Mouse (Mus musculus) lung, embryonic 14.5 days (tissue): Measurements from ENCODE around the gene Mrpl48. TPM values are rescaled to one million over a fixed set of nuclear protein-coding genes. Genes with fewer than 3 reads are reported as not detected.
A peak's percentile ranks its signal among the peaks of the same experiment; 100 is the strongest.

ENCODE experiments used
- ATAC-seq: fragments of 200-750 bp; cut with Nextera tagmentation; 2 replicates; pipeline ENCODE4 v1.8.0; 2017; ENCODE audit warnings: mild to moderate bottlenecking, moderate TSS enrichment, moderate library complexity; ENCODE audit not compliant: insufficient read depth
- DNase-seq: peaks from one replicate; pipeline ENCODE4 v3.0.0-alpha.2; 2015
- H3K27ac ChIP-seq: fragments of 300-500 bp; sonication (generic); 2 replicates; pipeline ENCODE4 v1.5.1; 2014; ENCODE audit warnings: low read depth, mild to moderate bottlenecking, moderate library complexity
- H3K27me3 ChIP-seq: fragments of 300-500 bp; sonication (generic); 2 replicates; pipeline ENCODE4 v1.6.1; 2014; ENCODE audit warnings: low read length, control low read depth; ENCODE audit not compliant: insufficient read depth
- H3K36me3 ChIP-seq: fragments of 300-500 bp; sonication (generic); 2 replicates; pipeline ENCODE4 v1.6.1; 2014; ENCODE audit warnings: control low read depth; ENCODE audit not compliant: insufficient read depth
- H3K4me1 ChIP-seq: fragments of 300-500 bp; sonication (generic); 2 replicates; pipeline ENCODE4 v1.6.1; 2014; ENCODE audit warnings: antibody characterized with exemption, control low read depth; ENCODE audit not compliant: insufficient read depth
- H3K4me2 ChIP-seq: fragments of 300-500 bp; sonication (generic); 2 replicates; pipeline ENCODE4 v1.6.1; 2014; ENCODE audit warnings: mild to moderate bottlenecking
- H3K4me3 ChIP-seq: fragments of 300-500 bp; sonication (generic); 2 replicates; pipeline ENCODE4 v1.5.1; 2014; ENCODE audit warnings: low read depth, low read length
- H3K9ac ChIP-seq: fragments of 300-500 bp; sonication (generic); 2 replicates; pipeline ENCODE4 v1.6.1; 2014
- H3K9me3 ChIP-seq: fragments of 300-500 bp; sonication (generic); 2 replicates; pipeline ENCODE4 v1.6.1; 2016; ENCODE audit warnings: low read depth, low read length, control low read depth
- CTCF ChIP-seq: IDR thresholded peaks from 2 replicates; pipeline ENCODE4 v1.5.1; 2016; ENCODE audit warnings: antibody characterized with exemption, low read depth
- WGBS: fragments of 180-500 bp; shearing (Covaris S2); extraction: QIAGEN DNeasy Blood & Tissue Kit; methylation state at CpG from one replicate; pipeline ENCODE4 v1.1.7; 2014; 5-methylcytosine and 5-hydroxymethylcytosine counted together
- polyA plus RNA-seq: library from polyadenylated mRNA; unstranded; fragments of >200 nt; fragmentation: Nextera tagmentation; extraction: Ambion mirVana; gene quantifications from 2 replicates; pipeline ENCODE4 v1.2.1, GENCODE M21; 2014

Mrpl48 gene
- polyA plus RNA-seq: 77.2 and 80.8 TPM in 2 replicates

DNA sequence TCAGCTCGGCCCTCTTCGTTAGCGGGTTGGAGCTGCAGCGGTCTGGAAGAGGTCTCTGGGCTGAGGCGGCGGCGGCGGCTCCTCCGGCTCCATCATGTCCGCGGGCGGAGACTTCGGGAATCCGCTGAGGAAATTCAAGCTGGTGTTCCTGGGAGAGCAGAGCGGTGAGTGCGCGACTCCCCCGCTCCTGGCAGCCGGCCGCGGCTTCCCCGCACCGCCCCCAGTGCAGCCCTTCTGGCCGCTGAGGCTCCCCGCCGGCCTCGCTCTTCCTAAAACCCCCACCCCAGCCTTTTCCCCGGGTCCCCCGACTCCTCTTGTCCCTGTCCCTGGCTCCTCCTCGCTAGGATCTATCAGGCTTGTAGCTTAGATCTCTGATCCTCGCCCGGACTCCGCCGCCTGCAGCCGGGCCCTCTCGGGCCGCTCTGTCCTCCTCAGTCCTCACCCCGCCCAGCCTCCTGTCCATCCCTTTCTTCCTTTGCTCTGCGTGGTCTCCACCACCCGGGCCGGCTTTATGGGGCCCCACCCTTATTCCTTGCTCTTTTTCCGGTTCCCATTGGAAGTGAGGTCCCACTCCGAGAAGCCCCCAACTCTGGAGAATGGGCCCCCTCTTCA lies at the start of gene Mrpl48:
Gene Mrpl48 (minus strand): TSS at position 172 of the 612 bp plus-strand sequence.
- H3K27me3 ChIP-seq: no peaks in the 10 kb centered on the region
- peak within 1 kb of the TSS; percentile 85 for H3K4me2 ChIP-seq
- peak within 1 kb of the TSS; percentile 99 for H3K27ac ChIP-seq
- TF ChIP-seq CTCF: no peak
- WGBS: under 1% methylated on average over 43 of the region's 43 CpGs
- no peaks in the 10 kb centered on the region; the same call in 1 of the 2 replicates for H3K4me1 ChIP-seq
- H3K9ac ChIP-seq: peak within 1 kb of the TSS; percentile 97
- no peaks in the 10 kb centered on the region for H3K36me3 ChIP-seq
- peak; percentile 59 for ATAC-seq
- H3K4me3 ChIP-seq: peak within 1 kb of the TSS; percentile 100
- H3K9me3 ChIP-seq: no peaks in the 10 kb centered on the region
- DNase-seq: peak; percentile 63

- ATAC-seq: no peak
- H3K27ac ChIP-seq: no peak overlapping the region
- H3K36me3 ChIP-seq: no peaks in the 10 kb centered on the region
- H3K9ac ChIP-seq: no peak overlapping the region
- H3K4me3 ChIP-seq: no peak overlapping the region
- H3K9me3 ChIP-seq: no peaks in the 10 kb centered on the region
- H3K27me3 ChIP-seq: no peaks in the 10 kb centered on the region
- TF ChIP-seq CTCF: no peak
- no peak overlapping the region for H3K4me2 ChIP-seq
- WGBS: 25% methylated on average over 5 of the region's 5 CpGs
- no peaks in the 10 kb centered on the region for H3K4me1 ChIP-seq
- no peak for DNase-seq
Observed at GRCm38 (mm10) chr7:100656739-100657138, 48.6 kb upstream of the Mrpl48 start.

- H3K27ac ChIP-seq: no peak overlapping the region
- H3K27me3 ChIP-seq: no peaks in the 10 kb centered on the region
- no peaks in the 10 kb centered on the region for H3K36me3 ChIP-seq
- no peak for TF ChIP-seq CTCF
- H3K4me1 ChIP-seq: no peaks in the 10 kb centered on the region
- H3K9me3 ChIP-seq: no peaks in the 10 kb centered on the region
- H3K4me2 ChIP-seq: no peak overlapping the region
- 85% methylated on average over 8 of the region's 8 CpGs for WGBS
- no peak for ATAC-seq
- no peak overlapping the region for H3K9ac ChIP-seq
- no peak overlapping the region for H3K4me3 ChIP-seq
- no peak for DNase-seq
Observed at GRCm38 (mm10) chr7:100654441-100654840, 46.3 kb upstream of the Mrpl48 start.

GRCm38 (mm10) chr7:100653480-100654266 lies 45.6 kb upstream of the Mrpl48 start:
- Histone ChIP-seq H3K36me3 (0 out of 2 replicates have a peak, but pooled peaks cover 2% of the 10 kb centered on the region), H3K27ac (no peak overlapping the region), H3K9ac (no peak overlapping the region), H3K27me3 (no peaks in the 10 kb centered on the region), H3K4me2 (no peak overlapping the region), H3K4me1 (no peaks in the 10 kb centered on the region), H3K9me3 (no peaks in the 10 kb centered on the region), H3K4me3 (no peak overlapping the region)
- ATAC-seq (peak; percentile 35; the same call in 1 of the 2 replicates), DNase-seq (peak; percentile 28)
- TF ChIP-seq CTCF: no peak
- 80% methylated on average over 9 of the region's 9 CpGs for WGBS

- Histone ChIP-seq H3K4me2 (no peak overlapping the region), H3K4me3 (no peak overlapping the region), H3K4me1 (no peaks in the 10 kb centered on the region), H3K36me3 (0 out of 2 replicates have a peak, but pooled peaks cover 3% of the 10 kb centered on the region), H3K27ac (no peak overlapping the region), H3K9me3 (no peaks in the 10 kb centered on the region), H3K9ac (no peak overlapping the region), H3K27me3 (no peaks in the 10 kb centered on the region)
- WGBS: 55% methylated on average over 4 of the region's 4 CpGs
- DNase-seq (peak; percentile 14), ATAC-seq (no peak)
- TF ChIP-seq CTCF: no peak
Observed at GRCm38 (mm10) chr7:100651011-100651410, 42.9 kb upstream of the Mrpl48 start.

DNA sequence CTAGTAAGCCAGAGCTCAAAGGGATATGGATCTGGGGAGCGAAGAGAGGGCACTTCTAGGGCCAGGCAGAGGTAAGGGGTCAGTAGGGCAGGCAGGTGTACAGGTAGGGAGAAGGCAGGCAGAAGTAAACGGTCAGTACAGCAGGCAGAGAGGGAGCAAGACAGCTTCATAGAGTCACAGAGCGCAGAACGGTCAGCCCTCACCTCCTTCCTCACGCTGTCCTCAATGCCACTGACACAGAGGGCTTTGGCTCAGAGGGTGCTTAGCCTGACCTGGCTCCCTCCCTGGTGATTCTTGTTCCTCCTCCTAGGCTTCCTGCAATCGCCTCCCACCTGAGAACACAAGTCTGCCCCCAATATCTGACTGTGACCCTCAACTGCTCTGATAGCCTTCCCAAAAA lies 42.3 kb upstream of the Mrpl48 start:
- ATAC-seq: no peak
- no peak for TF ChIP-seq CTCF
- Histone ChIP-seq H3K9me3 (no peaks in the 10 kb centered on the region), H3K4me3 (no peak overlapping the region), H3K27ac (no peak overlapping the region), H3K4me2 (no peak overlapping the region), H3K36me3 (0 out of 2 replicates have a peak, but pooled peaks cover 3% of the 10 kb centered on the region), H3K27me3 (no peaks in the 10 kb centered on the region), H3K9ac (no peak overlapping the region), H3K4me1 (no peaks in the 10 kb centered on the region)
- 67% methylated on average over 6 of the region's 6 CpGs for WGBS
- DNase-seq: no peak

GRCm38 (mm10) chr7:100649826-100650225 lies 41.7 kb upstream of the Mrpl48 start:
- no peak overlapping the region for H3K4me3 ChIP-seq
- no peak for ATAC-seq
- no peaks in the 10 kb centered on the region for H3K27me3 ChIP-seq
- no peaks in the 10 kb centered on the region for H3K9me3 ChIP-seq
- H3K36me3 ChIP-seq: 0 out of 2 replicates have a peak, but pooled peaks cover 3% of the 10 kb centered on the region
- no peak for DNase-seq
- TF ChIP-seq CTCF: no peak
- H3K4me1 ChIP-seq: no peaks in the 10 kb centered on the region
- no peak overlapping the region for H3K9ac ChIP-seq
- H3K4me2 ChIP-seq: no peak overlapping the region
- 60% methylated on average over 8 of the region's 8 CpGs for WGBS
- H3K27ac ChIP-seq: peak overlapping the region; percentile 46; the same call in 1 of the 2 replicates
